Mouse (Mus musculus): ENCODE measurements around the gene Kif13a. TPM values are rescaled to one million over a fixed set of nuclear protein-coding genes. Genes with fewer than 3 reads are reported as not detected.

Kif13a gene
- polyA plus RNA-seq, 1 experiment from 2014 or later: 13.5 TPM

GRCm38 (mm10) chr13:46727038-46727836, 202.4 kb downstream of the Kif13a start:
- Histone ChIP-seq H3K27ac (replicated peaks) (peak overlapping the region; percentile 99), H3K4me1 (replicated peaks; ENCODE audit: control insufficient read depth, insufficient read depth) (no peaks in the 10 kb centered on the region), H3K9ac (ENCODE audit: low read length) (peak overlapping the region; percentile 95), H3K9me3 (ENCODE audit: control insufficient read depth, low read length) (no peaks in the 10 kb centered on the region), H3K4me2 (replicated peaks; ENCODE audit: low read depth) (peak overlapping the region; percentile 80), H3K27me3 (ENCODE audit: control insufficient read depth, insufficient read depth, low read length) (no peaks in the 10 kb centered on the region), H3K36me3 (ENCODE audit: control insufficient read depth, insufficient read depth, low read length) (no peaks in the 10 kb centered on the region), H3K4me3 (ENCODE audit: low read depth, low read length) (peak overlapping the region; percentile 95)
- DNase-seq (ENCODE audit: low spot score) (peak; percentile 81), ATAC-seq (ENCODE audit: low FRiP score, low TSS enrichment) (peak; percentile 86)
- WGBS: under 1% methylated on average over 66 of the region's 85 CpGs
- no peak for TF ChIP-seq EP300 (optimal IDR thresholded peaks at IDR 0.05)
- TF ChIP-seq CTCF (IDR thresholded peaks at IDR 0.05; ENCODE audit: low read depth): peak; percentile 28; the same call in 1 of the 2 replicates

DNA sequence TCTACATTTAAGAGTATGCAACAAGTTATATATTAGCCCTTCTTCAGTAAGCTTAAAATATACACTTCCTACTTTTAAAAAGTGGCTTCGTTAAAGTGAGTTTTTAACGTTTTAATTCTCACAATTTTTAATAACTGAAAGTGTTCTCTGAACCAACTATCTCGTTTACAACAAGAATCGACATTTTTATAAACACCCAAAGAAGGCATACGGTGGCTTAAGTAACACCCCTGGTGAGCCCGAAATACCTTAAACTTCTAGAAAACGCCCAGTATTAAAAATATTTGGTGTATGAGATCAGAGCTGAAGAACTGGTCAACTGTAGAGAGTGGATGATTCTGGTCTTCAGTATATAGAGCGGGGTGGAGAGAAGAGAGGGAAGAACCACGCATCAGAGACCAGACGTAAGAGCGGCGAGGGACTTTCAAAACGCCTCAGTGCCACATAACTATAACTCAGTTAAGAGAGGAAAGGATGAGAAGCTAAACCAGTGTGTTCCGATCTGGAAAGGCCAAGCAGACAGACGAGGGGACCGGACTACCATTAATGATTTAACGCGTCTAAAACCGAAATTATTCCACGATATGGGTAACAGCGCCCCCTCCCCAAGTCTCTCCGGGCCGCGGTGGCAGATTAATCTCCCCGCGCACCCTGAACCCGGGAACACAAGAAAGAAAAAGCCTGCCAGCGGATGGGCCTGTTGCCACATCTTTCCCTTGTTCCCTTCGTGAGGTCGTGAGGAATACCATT, 203.2 kb downstream of the Kif13a start:
- H3K27me3 ChIP-seq (ENCODE audit: control insufficient read depth, insufficient read depth, low read length): no peaks in the 10 kb centered on the region

GRCm38 (mm10) chr13:46725227-46725626, 204.4 kb downstream of the Kif13a start:
- H3K27me3 ChIP-seq (ENCODE audit: control insufficient read depth, insufficient read depth, low read length): no peaks in the 10 kb centered on the region
- no peak for DNase-seq (ENCODE audit: low spot score)
- H3K36me3 ChIP-seq (ENCODE audit: control insufficient read depth, insufficient read depth, low read length): no peaks in the 10 kb centered on the region
- H3K27ac ChIP-seq (replicated peaks): no peak overlapping the region
- no peaks in the 10 kb centered on the region for H3K4me1 ChIP-seq (replicated peaks; ENCODE audit: control insufficient read depth, insufficient read depth)
- no peak for ATAC-seq (ENCODE audit: low FRiP score, low TSS enrichment)
- TF ChIP-seq EP300 (optimal IDR thresholded peaks at IDR 0.05): no peak
- no peak for TF ChIP-seq CTCF (IDR thresholded peaks at IDR 0.05; ENCODE audit: low read depth)
- H3K4me2 ChIP-seq (replicated peaks; ENCODE audit: low read depth): no peak overlapping the region; the same call in 1 of the 2 replicates
- H3K9me3 ChIP-seq (ENCODE audit: control insufficient read depth, low read length): no peaks in the 10 kb centered on the region
- no peak overlapping the region for H3K9ac ChIP-seq (ENCODE audit: low read length)
- WGBS: 17% methylated on average over 2 of the region's 2 CpGs
- no peak overlapping the region for H3K4me3 ChIP-seq (ENCODE audit: low read depth, low read length)

More for the DNA sequence above, 203.2 kb downstream of the Kif13a start:
- ATAC-seq (ENCODE audit: low FRiP score, low TSS enrichment) (no peak), DNase-seq (ENCODE audit: low spot score) (no peak)
- peak overlapping the region; percentile 99 for H3K27ac ChIP-seq (replicated peaks)
- TF ChIP-seq EP300 (optimal IDR thresholded peaks at IDR 0.05): no peak
- no peak for TF ChIP-seq CTCF (IDR thresholded peaks at IDR 0.05; ENCODE audit: low read depth)
- H3K4me2 ChIP-seq (replicated peaks; ENCODE audit: low read depth): peak overlapping the region; percentile 80
- under 1% methylated on average over 30 of the region's 30 CpGs for WGBS
- H3K9ac ChIP-seq (ENCODE audit: low read length): peak overlapping the region; percentile 95
- H3K4me1 ChIP-seq (replicated peaks; ENCODE audit: control insufficient read depth, insufficient read depth): no peaks in the 10 kb centered on the region
- H3K4me3 ChIP-seq (ENCODE audit: low read depth, low read length): peak overlapping the region; percentile 95
- no peaks in the 10 kb centered on the region for H3K36me3 ChIP-seq (ENCODE audit: control insufficient read depth, insufficient read depth, low read length)
- H3K9me3 ChIP-seq (ENCODE audit: control insufficient read depth, low read length): no peaks in the 10 kb centered on the region

DNA sequence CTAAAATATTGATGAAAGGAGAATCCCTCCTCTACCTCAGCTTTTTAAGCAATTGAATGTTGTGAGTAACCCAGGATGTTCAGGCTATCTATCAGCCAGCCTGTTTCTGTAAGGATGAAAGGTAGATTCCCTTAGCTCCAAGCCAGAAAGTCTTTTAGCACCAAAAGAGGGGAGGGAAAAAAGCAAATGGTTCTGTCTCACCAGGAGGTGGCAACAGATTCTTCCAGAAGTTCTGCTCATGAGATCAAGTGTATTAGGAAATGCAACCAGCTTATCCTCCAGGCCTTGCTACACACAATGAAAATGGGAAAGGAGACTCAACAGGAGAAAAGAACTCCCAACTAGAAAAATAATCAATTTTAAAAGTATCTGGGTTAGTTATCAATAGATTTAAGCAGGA, 205.3 kb downstream of the Kif13a start:
- no peaks in the 10 kb centered on the region for H3K36me3 ChIP-seq (ENCODE audit: control insufficient read depth, insufficient read depth, low read length)

DNA sequence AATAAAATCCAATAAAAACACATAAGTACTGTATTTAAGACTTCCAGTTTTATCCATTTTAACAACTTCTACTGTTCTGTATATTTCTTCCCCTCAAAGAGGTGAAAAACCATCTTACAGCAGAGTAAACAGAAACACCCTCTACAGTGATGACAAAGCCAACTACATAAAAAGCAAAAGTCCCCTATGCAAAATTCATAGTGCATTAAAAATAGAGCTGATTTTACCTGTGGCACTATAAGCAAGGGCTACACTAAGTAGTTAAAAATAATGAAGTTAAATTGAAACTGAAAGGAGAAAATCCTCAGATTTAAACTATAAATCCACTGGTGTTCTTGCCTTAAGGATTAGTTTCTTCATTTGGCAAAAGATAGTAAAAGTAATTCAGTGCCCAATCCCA, 208.7 kb downstream of the Kif13a start:
- Histone ChIP-seq H3K4me1 (replicated peaks; ENCODE audit: control insufficient read depth, insufficient read depth) (no peaks in the 10 kb centered on the region), H3K9ac (ENCODE audit: low read length) (no peak overlapping the region), H3K27me3 (ENCODE audit: control insufficient read depth, insufficient read depth, low read length) (no peaks in the 10 kb centered on the region), H3K9me3 (ENCODE audit: control insufficient read depth, low read length) (no peaks in the 10 kb centered on the region), H3K4me2 (replicated peaks; ENCODE audit: low read depth) (no peak overlapping the region), H3K27ac (replicated peaks) (no peak overlapping the region), H3K36me3 (ENCODE audit: control insufficient read depth, insufficient read depth, low read length) (no peaks in the 10 kb centered on the region), H3K4me3 (ENCODE audit: low read depth, low read length) (no peak overlapping the region)
- DNase-seq (ENCODE audit: low spot score): no peak
- ATAC-seq (ENCODE audit: low FRiP score, low TSS enrichment): no peak
- TF ChIP-seq EP300 (optimal IDR thresholded peaks at IDR 0.05) (no peak), CTCF (IDR thresholded peaks at IDR 0.05; ENCODE audit: low read depth) (no peak)

More for the DNA sequence above, 205.3 kb downstream of the Kif13a start:
- Histone ChIP-seq H3K4me2 (replicated peaks; ENCODE audit: low read depth) (no peak overlapping the region), H3K4me1 (replicated peaks; ENCODE audit: control insufficient read depth, insufficient read depth) (no peaks in the 10 kb centered on the region), H3K9me3 (ENCODE audit: control insufficient read depth, low read length) (no peaks in the 10 kb centered on the region), H3K9ac (ENCODE audit: low read length) (no peak overlapping the region), H3K27ac (replicated peaks) (no peak overlapping the region), H3K27me3 (ENCODE audit: control insufficient read depth, insufficient read depth, low read length) (no peaks in the 10 kb centered on the region), H3K4me3 (ENCODE audit: low read depth, low read length) (no peak overlapping the region)
- no peak for DNase-seq (ENCODE audit: low spot score)
- TF ChIP-seq CTCF (IDR thresholded peaks at IDR 0.05; ENCODE audit: low read depth) (peak; percentile 75), EP300 (optimal IDR thresholded peaks at IDR 0.05) (no peak)
- ATAC-seq (ENCODE audit: low FRiP score, low TSS enrichment): no peak
